Mouse (Mus musculus): Measurements from ENCODE around the gene Add1.

Gene Add1

GRCm38 (mm10) chr5:34632996-34633395, 59.5 kb downstream of the Add1 start:
- no peak for DNase-seq

GRCm38 (mm10) chr5:34633641-34634040, 60.2 kb downstream of the Add1 start:
- no peak for DNase-seq

GRCm38 (mm10) chr5:34634746-34635400, 61.4 kb downstream of the Add1 start:
- no peak for DNase-seq

GRCm38 (mm10) chr5:34635665-34636192, 62.3 kb downstream of the Add1 start:
- no peak for DNase-seq

- peak; percentile 80 for DNase-seq
Observed at GRCm38 (mm10) chr5:34636481-34637287, 63.2 kb downstream of the Add1 start, which contains the start of gene Mfsd10. TSS of gene Mfsd10 (minus strand) at chr5:34637212.

GRCm38 (mm10) chr5:34637591-34638156, 64.2 kb downstream of the Add1 start:
- no peak for DNase-seq

GRCm38 (mm10) chr5:34641991-34642390, 68.5 kb downstream of the Add1 start:
- DNase-seq = no peak

GRCm38 (mm10) chr5:34642932-34643331, 69.5 kb downstream of the Add1 start:
- peak; percentile 28 for DNase-seq

GRCm38 (mm10) chr5:34647581-34647980, 74.1 kb downstream of the Add1 start:
- peak; percentile 74 for DNase-seq

- no peak for DNase-seq
Observed at GRCm38 (mm10) chr5:34652961-34653360, 79.5 kb downstream of the Add1 start.

GRCm38 (mm10) chr5:34654881-34655280, 81.4 kb downstream of the Add1 start:
- DNase-seq = peak; percentile 24

GRCm38 (mm10) chr5:34657556-34657955, 84.1 kb downstream of the Add1 start:
- DNase-seq = no peak

GRCm38 (mm10) chr5:34659686-34660590, 86.5 kb downstream of the Add1 start, which contains the start of the genes Nop14 and Grk4:
TSS of gene Nop14 (minus strand) at chr5:34660148.
TSS of gene Grk4 (plus strand) at chr5:34660379.
- peak; percentile 98 for DNase-seq

- no peak for DNase-seq
Observed at GRCm38 (mm10) chr5:34660591-34661130, 87.2 kb downstream of the Add1 start.

GRCm38 (mm10) chr5:34661909-34662308, 88.4 kb downstream of the Add1 start:
- no peak for DNase-seq

- no peak for DNase-seq
Observed at GRCm38 (mm10) chr5:34663231-34663630, 89.8 kb downstream of the Add1 start.

- no peak for DNase-seq
Observed at GRCm38 (mm10) chr5:34669493-34669892, 96.0 kb downstream of the Add1 start.

GRCm38 (mm10) chr5:34670280-34670679, 96.8 kb downstream of the Add1 start:
- no peak for DNase-seq

Data from right cerebral cortex, postnatal 14 days (tissue).